Mouse (Mus musculus) heart, adult 11 months (tissue): ENCODE data around the gene Hist1h2bb.

Experiments
- DNase-seq: peaks from one replicate; pipeline ENCODE4 v3.0.0; 2022

Gene Hist1h2bb

DNA sequence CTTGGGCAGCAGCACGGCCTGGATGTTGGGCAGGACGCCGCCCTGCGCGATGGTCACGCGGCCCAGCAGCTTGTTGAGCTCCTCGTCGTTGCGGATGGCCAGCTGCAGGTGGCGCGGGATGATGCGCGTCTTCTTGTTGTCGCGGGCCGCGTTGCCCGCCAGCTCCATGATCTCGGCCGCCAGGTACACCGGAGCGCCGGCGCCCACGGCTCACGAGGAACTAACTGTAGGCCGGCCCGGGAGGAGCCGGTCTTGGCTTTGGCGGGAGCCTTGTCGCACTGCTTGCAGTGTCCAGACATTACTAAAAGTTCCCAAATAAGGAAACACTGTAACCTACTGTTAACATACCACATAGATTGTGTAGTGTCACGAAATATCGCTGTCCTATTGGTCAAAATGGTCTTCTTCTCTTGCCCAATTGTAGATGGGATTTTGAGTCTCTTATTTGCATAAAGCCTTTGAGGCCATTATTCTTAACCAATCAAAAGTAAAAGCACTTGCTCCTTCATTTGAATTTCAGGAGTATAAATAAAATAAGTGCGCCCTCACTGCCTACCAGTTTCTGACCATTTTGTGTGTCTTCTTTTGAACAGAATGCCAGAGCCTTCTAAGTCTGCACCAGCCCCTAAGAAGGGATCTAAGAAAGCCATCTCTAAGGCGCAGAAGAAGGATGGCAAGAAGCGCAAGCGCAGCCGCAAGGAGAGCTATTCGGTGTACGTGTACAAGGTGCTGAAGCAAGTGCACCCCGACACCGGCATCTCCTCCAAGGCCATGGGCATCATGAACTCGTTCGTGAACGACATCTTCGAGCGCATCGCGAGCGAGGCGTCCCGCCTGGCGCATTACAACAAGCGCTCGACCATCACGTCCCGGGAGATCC lies at the start of gene Hist1h2bb:
TSS of gene Hist1h2bb (plus strand) at position 534 of the 880 bp plus-strand sequence.
- peak; percentile 98 for DNase-seq

DNA sequence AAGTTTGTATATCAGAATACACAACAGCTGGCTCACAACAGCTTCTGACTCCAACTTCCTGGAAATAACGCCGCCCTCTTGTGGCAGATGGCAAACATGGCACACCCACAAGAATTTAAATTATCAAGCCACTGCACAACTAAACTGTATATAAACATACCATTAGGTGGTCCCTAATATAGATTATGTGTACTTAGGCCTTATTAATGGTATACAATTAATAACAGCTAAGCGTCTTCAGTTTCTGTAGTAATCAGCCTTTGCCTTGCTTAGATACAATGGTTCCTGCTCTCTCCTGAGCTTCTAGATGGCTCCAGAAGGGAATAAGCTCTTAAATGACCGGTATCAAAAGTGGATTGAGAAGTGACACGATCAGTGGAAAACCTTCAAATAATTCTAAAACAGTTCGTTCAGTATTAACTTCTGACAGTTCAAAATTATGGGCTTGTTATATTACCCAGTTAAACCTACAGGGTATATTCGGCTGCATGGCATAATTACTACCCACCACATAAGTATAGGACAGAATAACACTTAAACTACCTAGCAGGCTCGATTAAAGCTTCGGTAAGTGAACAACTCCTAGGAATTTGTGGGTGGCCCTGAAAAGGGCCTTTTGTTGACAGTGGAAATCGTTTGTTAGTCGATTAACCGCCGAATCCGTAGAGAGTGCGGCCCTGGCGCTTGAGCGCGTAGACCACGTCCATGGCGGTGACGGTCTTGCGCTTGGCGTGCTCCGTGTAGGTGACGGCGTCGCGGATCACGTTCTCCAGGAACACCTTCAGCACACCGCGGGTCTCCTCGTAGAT lies 48.8 kb upstream of the Hist1h2bb start:
- peak; percentile 91 for DNase-seq

DNA sequence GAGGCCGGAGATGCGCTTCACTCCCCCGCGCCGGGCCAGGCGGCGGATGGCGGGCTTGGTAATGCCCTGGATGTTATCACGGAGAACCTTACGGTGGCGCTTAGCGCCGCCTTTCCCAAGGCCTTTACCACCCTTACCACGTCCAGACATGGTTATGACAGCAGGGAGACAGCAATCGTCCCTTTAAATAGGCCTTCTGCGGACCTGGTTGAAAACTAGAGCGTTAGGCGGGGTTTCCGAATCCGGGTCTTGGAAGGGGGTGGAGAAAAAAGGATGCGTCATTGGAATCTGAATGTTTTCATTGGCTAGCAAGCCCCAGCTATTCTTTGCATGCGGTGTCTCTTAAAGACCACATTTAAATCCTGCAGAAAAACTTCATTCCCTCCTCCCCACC lies 48.2 kb upstream of the Hist1h2bb start, which contains the start of gene Hist1h4c:
TSS of gene Hist1h4c (minus strand) at position 155 of the 394 bp plus-strand sequence.
- peak; percentile 100 for DNase-seq

DNA sequence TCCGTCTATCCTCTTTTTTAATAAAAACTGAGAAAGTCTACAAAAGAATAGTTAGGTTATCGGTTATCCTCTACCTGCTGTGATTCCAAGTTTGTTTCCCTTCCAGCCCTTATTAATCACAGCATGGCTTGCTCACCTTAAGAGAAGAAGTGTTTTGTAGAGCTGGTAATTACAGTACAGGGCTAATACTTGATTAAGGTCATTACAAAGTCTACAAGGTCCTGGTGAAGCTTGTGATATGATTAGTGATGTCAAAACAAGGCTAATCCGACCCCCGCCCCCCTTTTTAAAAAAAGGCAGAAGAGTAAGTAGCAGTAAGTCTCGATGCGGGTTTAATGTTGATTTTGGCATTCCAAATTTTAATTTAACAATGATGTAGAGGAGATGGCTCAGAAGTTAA lies 47.5 kb upstream of the Hist1h2bb start:
- DNase-seq, result peak; percentile 83

- no peak for DNase-seq
Observed at GRCm38 (mm10) chr13:23699767-23700166, 46.8 kb upstream of the Hist1h2bb start.

DNA sequence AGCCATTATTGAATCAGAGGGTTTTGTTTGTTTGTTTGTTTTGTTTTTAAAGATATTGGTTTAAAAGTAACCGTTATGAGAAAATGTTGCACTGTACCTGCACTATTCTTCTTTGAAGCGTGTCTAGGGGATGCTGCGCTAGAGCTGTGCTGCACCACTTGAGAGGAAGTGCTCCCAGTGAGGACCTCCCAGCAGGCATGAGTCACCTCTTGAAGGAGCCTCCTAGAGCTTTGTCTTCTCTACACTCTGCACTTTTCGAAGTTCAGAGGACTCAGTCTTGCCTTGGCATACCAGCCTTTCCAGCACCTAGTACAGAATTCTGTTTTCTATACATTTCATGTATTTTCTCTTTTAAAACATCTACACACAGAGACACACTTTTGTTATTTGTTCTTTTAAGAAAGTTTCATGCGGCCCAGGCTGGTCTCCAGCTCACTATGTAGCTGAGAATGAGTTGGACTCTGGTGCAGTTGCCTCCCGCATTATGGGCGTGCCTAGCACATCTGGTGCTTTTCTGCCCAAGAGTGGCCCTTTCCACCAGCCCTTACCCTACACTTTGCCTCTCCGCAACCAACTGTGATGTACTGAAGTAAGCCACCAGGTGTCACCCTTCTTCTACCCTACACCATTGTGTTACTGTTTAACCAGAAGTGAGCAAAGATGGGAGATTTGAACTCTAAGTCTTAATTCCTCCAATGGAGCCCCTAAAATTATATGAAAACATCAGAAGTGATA lies 45.6 kb upstream of the Hist1h2bb start:
- DNase-seq, result peak; percentile 97

- DNase-seq, result peak; percentile 54
Observed at GRCm38 (mm10) chr13:23702220-23702619, 44.3 kb upstream of the Hist1h2bb start.

DNA sequence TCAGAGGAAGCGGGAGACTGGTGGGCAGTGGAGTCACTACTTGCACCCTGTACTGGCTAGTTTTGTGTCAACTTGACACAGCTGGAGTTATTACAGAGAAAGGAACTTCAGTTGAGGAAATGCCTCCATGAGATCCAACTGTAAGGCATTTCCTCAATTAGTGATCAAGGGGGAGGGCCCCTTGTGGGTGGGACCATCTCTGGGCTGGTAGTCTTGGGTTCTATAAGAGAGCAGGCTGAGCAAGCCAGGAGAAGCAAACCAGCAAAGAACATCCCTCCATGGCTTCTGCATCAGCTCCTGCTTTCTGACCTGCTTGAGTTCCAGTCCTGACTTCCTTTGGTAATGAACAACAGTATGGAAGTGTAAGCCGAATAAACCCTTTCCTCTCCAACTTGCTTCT lies 43.7 kb upstream of the Hist1h2bb start:
- peak; percentile 92 for DNase-seq

- DNase-seq, result peak; percentile 93
Observed at GRCm38 (mm10) chr13:23705751-23706356, 40.7 kb upstream of the Hist1h2bb start.

- peak; percentile 87 for DNase-seq
Observed at GRCm38 (mm10) chr13:23706771-23707170, 39.8 kb upstream of the Hist1h2bb start.

DNA sequence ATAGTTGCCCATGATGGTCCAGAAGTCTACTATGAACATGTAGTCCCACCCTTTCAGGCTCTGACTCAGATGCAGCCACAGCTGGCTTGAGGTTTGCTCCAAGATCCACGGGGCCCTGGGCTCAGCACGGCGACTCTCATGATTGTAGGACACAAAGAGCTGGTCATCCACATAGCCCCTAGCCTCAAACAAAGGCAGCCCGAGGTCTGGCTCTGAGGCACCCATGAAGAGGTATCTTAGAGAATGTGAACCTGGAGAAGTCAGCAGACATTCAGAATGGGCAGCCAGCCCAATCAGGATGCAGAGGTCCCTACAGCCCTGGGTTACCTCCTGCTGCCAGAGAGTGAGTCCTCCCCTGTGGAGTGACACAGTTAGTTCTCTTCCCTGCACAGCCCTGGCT lies 38.5 kb upstream of the Hist1h2bb start:
- DNase-seq, result peak; percentile 81

- DNase-seq, result peak; percentile 81
Observed at GRCm38 (mm10) chr13:23708654-23709053, 37.9 kb upstream of the Hist1h2bb start.

- peak; percentile 85 for DNase-seq
Observed at GRCm38 (mm10) chr13:23709714-23710373, 36.7 kb upstream of the Hist1h2bb start.

- peak; percentile 98 for DNase-seq
Observed at GRCm38 (mm10) chr13:23710374-23711089, 36.0 kb upstream of the Hist1h2bb start, which contains the start of gene Hfe. TSS of gene Hfe (minus strand) at chr13:23710854.

DNA sequence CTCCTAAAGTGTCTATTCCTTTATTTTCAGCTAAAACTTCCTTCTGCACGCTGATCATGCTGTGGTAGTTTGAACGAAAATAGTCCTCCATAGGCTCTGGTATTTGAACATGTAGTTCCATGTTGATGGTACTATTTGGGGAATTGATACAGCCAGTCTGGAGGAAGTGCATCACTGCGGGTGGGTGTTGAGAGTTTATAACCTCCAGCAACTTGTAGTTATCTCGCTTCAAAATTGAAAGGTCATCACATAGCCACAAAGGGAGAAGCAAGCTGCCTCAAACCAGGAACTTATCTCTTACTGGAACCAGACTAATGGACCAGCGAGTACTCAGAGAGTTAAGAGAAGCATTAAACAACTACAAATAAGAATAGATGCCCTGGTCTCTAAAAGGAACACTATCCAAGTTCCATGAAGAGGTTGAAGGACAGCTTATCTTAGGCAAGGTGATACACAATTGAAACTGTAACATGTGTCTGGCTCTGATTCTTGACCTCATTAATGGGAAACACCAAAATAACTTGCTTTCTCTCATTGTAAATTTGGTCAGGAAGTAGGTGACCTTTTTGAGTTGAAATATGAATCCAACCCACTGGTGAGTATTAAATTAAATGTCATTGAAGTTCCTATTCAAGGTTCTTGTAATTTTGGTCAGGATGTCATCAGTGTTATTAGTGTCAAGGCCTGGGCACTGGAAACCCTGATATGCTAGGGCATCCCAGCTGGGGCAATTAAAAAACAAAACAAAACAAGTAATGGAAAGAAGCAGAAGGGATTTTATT lies 30.1 kb upstream of the Hist1h2bb start:
- peak; percentile 90 for DNase-seq

DNA sequence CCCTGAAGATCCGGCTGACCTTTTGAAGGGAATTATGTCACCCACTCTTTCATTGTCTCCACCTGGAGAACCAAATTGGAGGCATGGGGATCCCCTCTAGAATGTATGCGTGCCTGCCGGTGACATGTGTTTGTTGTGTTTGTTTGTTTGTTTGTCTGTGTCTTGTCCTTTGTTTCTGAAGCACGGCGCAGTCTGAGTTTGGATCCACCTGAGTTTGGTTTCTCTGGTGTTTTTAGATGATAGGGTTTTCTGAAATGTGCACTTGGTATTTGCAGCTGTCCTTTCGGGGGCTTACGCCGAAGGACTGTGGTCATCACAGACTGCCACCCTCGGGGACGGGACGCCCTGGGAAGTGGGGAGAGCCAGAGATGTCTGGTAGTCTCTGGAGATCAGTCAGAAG lies 29.4 kb upstream of the Hist1h2bb start:
- DNase-seq, result peak; percentile 84

DNA sequence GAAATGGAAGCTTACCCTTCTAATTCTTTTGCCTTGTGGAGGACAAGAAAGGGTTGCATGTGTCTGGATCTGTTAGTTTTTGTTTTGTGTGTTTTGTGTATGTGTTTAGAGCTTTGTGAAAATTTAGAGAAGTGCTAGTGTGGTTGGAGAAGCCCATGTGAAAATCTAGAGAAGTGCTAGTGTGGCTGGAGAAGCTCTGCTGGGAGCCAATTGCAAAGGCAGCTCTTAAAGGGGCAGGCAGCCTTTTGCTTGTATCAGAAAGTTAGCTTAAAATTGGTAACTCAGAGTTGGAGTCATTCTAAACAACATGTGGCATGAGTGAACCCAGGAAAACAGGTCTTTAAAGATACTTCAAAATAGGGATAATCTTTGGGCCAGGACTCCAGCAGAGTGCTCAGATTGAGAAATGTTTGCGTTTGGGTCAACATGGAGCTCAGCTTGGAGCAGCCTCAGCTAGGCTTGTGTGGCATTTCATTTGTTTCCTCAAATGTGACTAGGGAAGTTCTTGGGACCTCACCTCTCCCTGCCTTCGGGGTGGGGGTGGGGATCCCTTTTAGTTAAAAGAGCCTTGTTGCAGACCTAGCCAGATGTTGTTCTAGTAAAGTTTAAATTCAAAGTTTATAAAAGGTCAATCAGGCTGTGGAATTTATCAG lies 28.8 kb upstream of the Hist1h2bb start:
- peak; percentile 86 for DNase-seq

DNA sequence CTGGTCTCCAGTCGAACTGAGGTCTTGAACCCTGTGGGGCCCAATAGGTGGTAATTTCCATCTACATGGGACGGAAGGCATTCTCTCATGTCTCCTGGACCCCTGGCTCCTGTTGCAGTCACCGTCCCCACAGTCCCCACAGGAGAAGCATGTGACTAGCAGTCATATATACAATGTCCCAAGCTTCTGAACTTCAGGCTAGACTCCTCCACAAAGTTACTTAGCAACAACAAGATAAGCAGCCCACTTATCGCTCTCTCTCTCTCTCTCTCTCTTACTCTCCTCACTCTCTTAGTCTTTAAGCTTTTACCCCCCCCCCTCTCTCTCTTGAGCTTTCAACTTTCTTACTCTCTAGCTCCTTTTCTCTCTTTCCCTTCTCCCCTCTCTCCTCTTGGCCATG lies 22.3 kb upstream of the Hist1h2bb start:
- no peak for DNase-seq

DNA sequence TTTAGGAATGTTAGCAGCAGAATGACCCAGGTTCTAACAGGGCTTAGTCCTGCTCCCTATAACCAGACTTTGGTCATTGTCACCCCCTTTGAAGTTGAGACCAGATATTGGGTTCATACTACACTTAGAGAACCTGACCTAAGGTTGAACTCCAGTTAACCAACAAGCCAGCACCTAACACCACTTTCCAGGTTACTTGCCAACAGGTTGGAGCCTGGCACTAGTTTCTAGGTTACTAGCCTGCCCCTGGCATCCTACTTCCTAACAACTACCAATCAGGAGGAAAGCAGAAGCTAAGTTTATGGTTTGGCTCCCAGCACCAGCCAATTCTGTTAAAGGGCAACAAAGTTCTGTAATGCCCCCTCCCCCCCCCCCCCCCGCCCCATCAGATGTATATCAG lies 21.3 kb upstream of the Hist1h2bb start:
- peak; percentile 50 for DNase-seq
